Mouse (Mus musculus): Measurements from ENCODE around the gene Ces2a.

DNA sequence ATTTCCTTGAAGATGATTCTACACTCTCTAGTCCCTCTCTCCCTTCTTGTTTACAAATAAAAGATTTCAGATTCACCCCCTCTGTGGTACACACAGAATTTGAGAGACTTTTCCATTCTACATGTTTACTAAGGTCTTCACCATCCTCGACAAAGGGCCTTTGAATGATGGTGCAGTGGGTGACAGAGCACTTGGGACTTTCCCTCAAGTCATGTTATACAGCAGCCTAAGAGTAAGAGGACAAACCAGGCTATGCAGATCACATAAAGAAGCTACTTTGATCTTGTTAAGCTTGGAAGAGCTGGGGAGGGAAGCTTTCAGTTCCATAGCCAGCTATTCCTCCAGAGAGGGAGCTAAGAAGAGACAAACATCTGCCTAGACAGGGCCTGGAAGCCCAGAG, 19.0 kb downstream of the Ces2a start:
- TF ChIP-seq CTCF (IDR thresholded peaks at IDR 0.05; ENCODE audit: low read depth) = no peak
- TF ChIP-seq EP300 (IDR thresholded peaks at IDR 0.05; ENCODE audit: low read depth) = no peak
